Mouse (Mus musculus): Measurements from ENCODE around the gene Zfp560. TPM values are rescaled to one million over a fixed set of nuclear protein-coding genes. Genes with fewer than 3 reads are reported as not detected.

The Zfp560 gene
- polyA plus RNA-seq (2012; fragmentation: generic; extraction: Trizol): 18.4 TPM

- peak in 1 of 3 experiments; percentile 52 for TF ChIP-seq MYOG (IDR thresholded peaks at IDR 0.05; ENCODE audit: control insufficient read depth in 1 of 3, insufficient read depth in 1 of 3, insufficient read length in 2 of 3, low read depth in 2 of 3)
- TF ChIP-seq TCF12 (IDR thresholded peaks at IDR 0.05; ENCODE audit: insufficient read depth, poor library complexity, severe bottlenecking): no peak
- TF ChIP-seq SRF (IDR thresholded peaks at IDR 0.05; ENCODE audit: control insufficient read depth, insufficient read length, low read depth): no peak
- TF ChIP-seq TCF3 (IDR thresholded peaks at IDR 0.05; ENCODE audit: insufficient read length, low read depth): no peak
- TF ChIP-seq USF1 (IDR thresholded peaks at IDR 0.05; ENCODE audit: low read depth): no peak
- TF ChIP-seq REST (IDR thresholded peaks at IDR 0.05; ENCODE audit: insufficient read depth, insufficient read length): no peak
- peak; percentile 76 for TF ChIP-seq POLR2AphosphoS2 (IDR thresholded peaks at IDR 0.05; ENCODE audit: insufficient read length, low read depth)
- peak; percentile 68 for TF ChIP-seq POLR2A (IDR thresholded peaks at IDR 0.05; ENCODE audit: insufficient read length, low read depth)
- no peak for TF ChIP-seq MYOD1 (IDR thresholded peaks at IDR 0.05; ENCODE audit: control insufficient read depth in 1 of 3, insufficient read length in 2 of 3, low read depth in 2 of 3)
- TF ChIP-seq CEBPB (IDR thresholded peaks at IDR 0.05; ENCODE audit: insufficient read depth, poor library complexity, severe bottlenecking): no peak
- no peak for TF ChIP-seq MAX (IDR thresholded peaks at IDR 0.05; ENCODE audit: low read depth)
- TF ChIP-seq E2F4 (IDR thresholded peaks at IDR 0.05; ENCODE audit: insufficient read depth): peak; percentile 82
- Histone ChIP-seq H3K36me3 (ENCODE audit: control insufficient read depth, insufficient read depth) (no peaks in the 10 kb centered on the region), H3K4me2 (ENCODE audit: low read depth) (peak within 1 kb of the TSS; percentile 72), H3ac (ENCODE audit: control insufficient read depth, insufficient read length) (peak within 1 kb of the TSS; percentile 2), H3K27me3 (ENCODE audit: control insufficient read depth, insufficient read depth, insufficient read length) (no peaks in the 10 kb centered on the region), H3K4me3 (peak within 1 kb of the TSS; percentile 60), H3K79me2 (ENCODE audit: control insufficient read depth, insufficient read depth) (peaks cover 30% of the 10 kb centered on the region)
Observed at GRCm38 (mm10) chr9:20384532-20385342, at the start of gene Zfp560. Gene Zfp560 (minus strand): TSS chr9:20385177.

- Histone ChIP-seq H3K4me2 (ENCODE audit: low read depth) (no peak overlapping the region), H3ac (ENCODE audit: control insufficient read depth, insufficient read length) (no peak overlapping the region), H3K79me2 (ENCODE audit: control insufficient read depth, insufficient read depth) (no peaks in the 10 kb centered on the region), H3K4me3 (no peak overlapping the region), H3K27me3 (ENCODE audit: control insufficient read depth, insufficient read depth, insufficient read length) (no peaks in the 10 kb centered on the region), H3K36me3 (ENCODE audit: control insufficient read depth, insufficient read depth) (peaks cover 6% of the 10 kb centered on the region)
- TF ChIP-seq SRF (IDR thresholded peaks at IDR 0.05; ENCODE audit: control insufficient read depth, insufficient read length, low read depth): no peak
- TF ChIP-seq POLR2AphosphoS2 (IDR thresholded peaks at IDR 0.05; ENCODE audit: insufficient read length, low read depth): peak; percentile 4
Observed at GRCm38 (mm10) chr9:20430004-20430403, 45.0 kb upstream of the Zfp560 start.

- Histone ChIP-seq H3K4me3 (no peak overlapping the region), H3K79me2 (ENCODE audit: control insufficient read depth, insufficient read depth) (no peaks in the 10 kb centered on the region), H3K4me2 (ENCODE audit: low read depth) (no peak overlapping the region), H3K36me3 (ENCODE audit: control insufficient read depth, insufficient read depth) (no peaks in the 10 kb centered on the region), H3ac (ENCODE audit: control insufficient read depth, insufficient read length) (no peak overlapping the region), H3K27me3 (ENCODE audit: control insufficient read depth, insufficient read depth, insufficient read length) (no peaks in the 10 kb centered on the region)
- no peak for TF ChIP-seq USF1 (IDR thresholded peaks at IDR 0.05; ENCODE audit: low read depth)
- no peak for TF ChIP-seq E2F4 (IDR thresholded peaks at IDR 0.05; ENCODE audit: insufficient read depth)
- TF ChIP-seq SRF (IDR thresholded peaks at IDR 0.05; ENCODE audit: control insufficient read depth, insufficient read length, low read depth): no peak
- TF ChIP-seq TCF12 (IDR thresholded peaks at IDR 0.05; ENCODE audit: insufficient read depth, poor library complexity, severe bottlenecking): no peak
- no peak for TF ChIP-seq POLR2AphosphoS2 (IDR thresholded peaks at IDR 0.05; ENCODE audit: insufficient read length, low read depth)
- TF ChIP-seq MYOD1 (IDR thresholded peaks at IDR 0.05; ENCODE audit: control insufficient read depth in 1 of 3, insufficient read length in 2 of 3, low read depth in 2 of 3): no peak
- TF ChIP-seq CEBPB (IDR thresholded peaks at IDR 0.05; ENCODE audit: insufficient read depth, poor library complexity, severe bottlenecking): no peak
- TF ChIP-seq POLR2A (IDR thresholded peaks at IDR 0.05; ENCODE audit: insufficient read length, low read depth): no peak
- TF ChIP-seq REST (IDR thresholded peaks at IDR 0.05; ENCODE audit: insufficient read depth, insufficient read length): no peak
- TF ChIP-seq TCF3 (IDR thresholded peaks at IDR 0.05; ENCODE audit: insufficient read length, low read depth): no peak
Observed at GRCm38 (mm10) chr9:20411460-20411859, 26.5 kb upstream of the Zfp560 start.

- no peaks in the 10 kb centered on the region for H3K79me2 ChIP-seq (ENCODE audit: control insufficient read depth, insufficient read depth)
- TF ChIP-seq REST (IDR thresholded peaks at IDR 0.05; ENCODE audit: insufficient read depth, insufficient read length): no peak
- TF ChIP-seq USF1 (IDR thresholded peaks at IDR 0.05; ENCODE audit: low read depth): no peak
- TF ChIP-seq E2F4 (IDR thresholded peaks at IDR 0.05; ENCODE audit: insufficient read depth): no peak
- no peak for TF ChIP-seq SRF (IDR thresholded peaks at IDR 0.05; ENCODE audit: control insufficient read depth, insufficient read length, low read depth)
- no peak for TF ChIP-seq MAX (IDR thresholded peaks at IDR 0.05; ENCODE audit: low read depth)
- TF ChIP-seq POLR2AphosphoS2 (IDR thresholded peaks at IDR 0.05; ENCODE audit: insufficient read length, low read depth): no peak
- no peak for TF ChIP-seq TCF12 (IDR thresholded peaks at IDR 0.05; ENCODE audit: insufficient read depth, poor library complexity, severe bottlenecking)
- no peak for TF ChIP-seq CEBPB (IDR thresholded peaks at IDR 0.05; ENCODE audit: insufficient read depth, poor library complexity, severe bottlenecking)
- no peak for TF ChIP-seq POLR2A (IDR thresholded peaks at IDR 0.05; ENCODE audit: insufficient read length, low read depth)
- TF ChIP-seq MYOG (IDR thresholded peaks at IDR 0.05; ENCODE audit: control insufficient read depth in 1 of 3, insufficient read depth in 1 of 3, insufficient read length in 2 of 3, low read depth in 2 of 3): no peak
- TF ChIP-seq TCF3 (IDR thresholded peaks at IDR 0.05; ENCODE audit: insufficient read length, low read depth): no peak
- TF ChIP-seq MYOD1 (IDR thresholded peaks at IDR 0.05; ENCODE audit: control insufficient read depth in 1 of 3, insufficient read length in 2 of 3, low read depth in 2 of 3): no peak
Observed at GRCm38 (mm10) chr9:20409319-20409718, 24.3 kb upstream of the Zfp560 start.

More at GRCm38 (mm10) chr9:20409319-20409718, 24.3 kb upstream of the Zfp560 start:
- no peak overlapping the region for H3K4me3 ChIP-seq
- H3ac ChIP-seq (ENCODE audit: control insufficient read depth, insufficient read length): no peak overlapping the region
- no peak overlapping the region for H3K4me2 ChIP-seq (ENCODE audit: low read depth)
- no peaks in the 10 kb centered on the region for H3K27me3 ChIP-seq (ENCODE audit: control insufficient read depth, insufficient read depth, insufficient read length)
- no peaks in the 10 kb centered on the region for H3K36me3 ChIP-seq (ENCODE audit: control insufficient read depth, insufficient read depth)
